Mouse (Mus musculus): ENCODE results near the gene Rpl28.
A peak's percentile ranks its signal among the peaks of the same experiment; 100 is the strongest.

The Rpl28 gene

DNA sequence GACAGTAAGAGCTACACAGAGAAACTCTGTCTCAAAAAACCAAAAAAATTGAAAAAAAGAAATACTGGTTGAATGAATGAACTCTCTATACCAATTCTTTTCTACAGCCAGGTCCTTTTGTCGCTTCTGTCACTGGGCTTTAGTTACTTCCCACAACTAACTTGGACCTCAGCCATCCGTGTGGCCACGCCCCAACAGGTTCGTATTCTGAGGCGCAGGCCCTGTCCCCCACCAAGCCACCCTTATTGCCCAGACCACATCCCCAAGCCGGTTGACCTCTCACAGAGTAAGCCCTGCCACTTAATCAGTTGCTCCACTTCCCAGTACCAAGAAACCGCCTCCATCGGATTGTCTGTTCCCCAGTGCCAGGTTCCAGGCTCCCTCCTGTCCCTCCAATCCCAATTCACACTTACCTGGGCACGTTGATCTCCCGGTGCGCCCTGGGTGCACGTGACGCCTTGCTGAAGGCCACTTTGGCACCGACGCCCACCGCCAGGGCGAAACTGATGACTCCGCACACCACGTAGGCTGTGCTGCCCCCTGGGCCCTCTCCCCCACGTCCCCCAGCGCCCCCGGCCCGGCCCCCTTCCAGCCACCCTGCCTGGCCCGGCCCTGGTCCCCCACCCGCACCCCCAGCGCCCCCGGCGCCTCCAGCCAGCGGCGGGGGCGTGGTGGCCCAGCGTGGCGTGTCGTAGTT is 43.1 kb downstream of the Rpl28 start:
- DNase-seq (ENCODE audit: low read depth) = no peak

DNA sequence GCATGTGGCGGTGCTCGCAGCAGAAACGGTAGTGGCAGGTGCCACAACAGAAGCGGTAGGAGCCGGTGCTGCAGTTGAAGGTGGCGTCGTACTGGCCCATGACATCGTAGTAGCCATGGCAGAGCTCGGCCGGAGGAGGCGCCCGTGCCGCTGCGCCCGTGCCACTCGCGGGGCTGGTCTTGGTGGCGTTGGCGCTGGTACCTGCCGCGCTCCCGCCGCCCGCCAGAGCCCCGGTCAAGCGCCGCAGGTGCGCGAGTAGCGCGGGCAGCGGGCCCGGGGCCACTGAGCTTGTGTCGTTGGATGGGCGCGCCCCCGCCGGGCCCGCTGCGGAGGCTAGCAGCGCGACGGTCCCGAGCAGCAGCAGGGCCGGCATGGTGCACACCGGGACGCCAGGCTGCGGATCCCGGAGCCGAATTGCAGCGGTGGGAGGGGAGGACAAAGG is 43.7 kb downstream of the Rpl28 start:
- peak; percentile 86 for DNase-seq (ENCODE audit: low read depth)

DNA sequence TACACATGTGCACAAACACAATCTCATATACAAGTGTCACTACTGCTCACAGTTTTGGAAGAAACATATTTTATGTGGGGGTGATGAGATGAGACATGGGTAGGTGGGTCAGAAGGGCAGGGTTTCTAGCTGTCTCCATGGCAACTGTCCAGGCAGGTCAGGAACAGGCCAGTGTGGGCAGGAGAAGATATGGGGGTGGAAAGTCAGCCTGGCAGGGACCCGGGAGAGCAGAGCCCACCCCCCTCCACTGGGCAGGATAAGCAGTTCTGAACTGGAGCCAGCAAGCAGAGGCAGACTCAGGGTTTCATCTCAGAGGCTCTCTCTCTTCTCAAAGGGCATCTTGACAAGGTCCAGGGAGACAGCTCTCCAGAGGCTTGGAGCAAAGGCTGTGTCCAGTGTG is 45.0 kb downstream of the Rpl28 start:
- DNase-seq (ENCODE audit: low read depth) = no peak

DNA sequence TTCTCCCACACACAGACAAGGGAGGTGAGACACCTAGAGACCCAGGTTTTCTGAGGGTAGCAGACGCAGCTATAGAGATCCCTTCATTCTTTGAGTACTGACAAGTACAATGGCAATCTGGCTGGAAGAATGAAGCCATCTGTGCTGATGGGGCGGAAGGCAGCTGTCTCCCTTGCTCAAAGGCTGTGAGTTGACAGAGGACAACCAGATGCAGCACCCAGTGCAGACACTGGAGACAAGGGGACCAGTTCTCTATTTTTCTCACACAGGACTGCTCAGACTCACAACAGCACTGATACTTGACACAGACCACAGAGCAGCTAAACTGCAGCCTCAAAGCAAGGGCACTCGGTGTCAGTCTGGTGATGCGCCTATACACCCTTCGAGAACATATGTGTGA is 49.4 kb downstream of the Rpl28 start:
- no peak for DNase-seq (ENCODE audit: low read depth)

DNA sequence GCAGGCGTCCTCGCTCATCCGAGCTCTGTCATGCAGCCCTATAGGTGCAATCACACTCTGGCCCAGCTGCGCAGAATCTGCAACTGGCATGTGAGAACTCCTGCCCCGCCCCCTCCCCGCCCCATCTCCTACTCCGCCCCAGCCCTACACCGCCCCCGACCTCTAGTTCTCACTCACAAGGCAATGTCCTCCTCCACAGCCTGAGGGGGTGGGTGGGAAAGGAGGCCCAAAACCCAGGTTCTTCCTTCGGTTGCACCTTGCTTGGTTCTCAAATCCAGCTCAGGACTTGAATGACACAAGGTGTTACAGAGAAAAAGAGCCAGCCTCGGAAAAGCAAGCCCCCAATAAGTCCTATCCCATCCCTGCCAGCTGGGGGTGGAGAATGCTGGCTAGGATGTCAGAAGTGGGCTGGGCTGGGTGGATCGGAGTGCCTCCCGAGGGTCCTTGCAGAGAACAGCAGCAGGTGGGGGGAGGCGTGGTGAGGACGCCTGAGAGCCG is 50.0 kb downstream of the Rpl28 start:
- peak; percentile 63 for DNase-seq (ENCODE audit: low read depth)

DNA sequence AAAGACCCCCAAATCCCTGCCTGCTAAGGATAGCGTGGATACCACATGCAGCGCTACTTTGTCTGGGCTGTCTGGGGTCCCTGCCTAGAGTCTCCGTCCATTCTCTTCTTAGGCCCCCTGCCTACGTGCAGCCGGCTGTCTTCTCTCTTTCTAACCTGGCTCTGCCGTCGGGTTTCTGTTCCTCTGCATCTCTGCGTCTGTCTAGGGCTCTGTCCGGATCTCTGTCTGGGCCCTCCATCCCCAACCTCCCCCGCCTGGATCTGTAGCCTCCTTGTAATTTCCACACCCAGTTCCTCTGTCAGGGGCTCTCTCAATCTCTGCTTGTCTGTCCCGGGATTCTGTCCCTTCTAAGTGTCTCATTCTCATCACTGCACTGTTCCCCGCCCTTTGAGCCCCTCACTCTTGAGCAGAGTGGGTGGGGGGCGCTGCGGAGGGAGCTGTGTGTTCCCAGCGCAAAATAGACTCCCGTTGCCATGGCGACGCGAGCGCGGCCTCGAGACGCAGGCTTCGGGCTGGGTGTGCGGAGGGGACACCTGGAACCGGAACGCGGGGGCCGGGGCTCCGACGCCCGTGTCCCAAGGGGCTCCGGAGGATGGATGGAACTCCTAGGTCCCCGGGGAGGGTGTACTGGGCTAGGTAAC is 51.0 kb downstream of the Rpl28 start:
- peak; percentile 36 for DNase-seq (ENCODE audit: low read depth)

DNA sequence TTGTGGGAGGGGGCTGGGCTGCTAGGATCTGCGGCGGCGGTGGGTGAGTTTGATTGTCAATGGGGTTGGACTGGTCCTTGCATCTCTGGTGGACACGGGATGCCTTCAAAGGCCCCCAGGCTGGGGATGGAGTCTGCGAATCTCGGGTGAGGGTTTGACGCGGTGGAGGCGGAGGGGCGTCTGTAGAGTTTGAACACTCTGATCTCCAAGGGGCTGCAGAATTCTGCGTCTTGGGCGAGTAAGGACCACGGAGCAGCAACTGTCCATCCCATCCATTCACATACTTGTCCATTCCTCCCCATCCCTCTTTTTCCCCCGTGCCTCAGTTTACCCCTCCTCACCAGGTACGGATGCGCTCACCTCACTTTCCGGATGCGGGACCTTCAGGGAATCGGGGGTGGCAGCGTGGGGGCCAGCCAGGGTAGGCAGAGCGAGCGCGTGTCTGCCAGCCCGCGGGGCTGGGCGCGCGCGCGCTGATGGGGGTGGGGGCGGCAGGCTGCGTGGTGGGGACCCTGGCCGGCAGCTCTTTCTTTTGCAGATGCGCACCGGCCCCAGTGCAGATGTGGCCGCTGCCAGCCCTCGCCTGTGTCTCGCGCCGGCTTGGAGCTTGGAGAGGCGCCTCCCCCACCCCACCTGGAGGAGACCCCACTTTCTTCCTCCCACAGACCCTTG is 51.7 kb downstream of the Rpl28 start, which contains the start of gene Shisa7:
Gene Shisa7 (minus strand): TSS at position 452 of the 672 bp plus-strand sequence.
- DNase-seq (ENCODE audit: low read depth) = no peak
